Mouse (Mus musculus): Measurements from ENCODE around the gene Cd44. TPM values are rescaled to one million over a fixed set of nuclear protein-coding genes. Genes with fewer than 3 reads are reported as not detected.

The Cd44 gene
- polyA plus RNA-seq, 1 experiment from 2014 or later = 57.3 TPM

DNA sequence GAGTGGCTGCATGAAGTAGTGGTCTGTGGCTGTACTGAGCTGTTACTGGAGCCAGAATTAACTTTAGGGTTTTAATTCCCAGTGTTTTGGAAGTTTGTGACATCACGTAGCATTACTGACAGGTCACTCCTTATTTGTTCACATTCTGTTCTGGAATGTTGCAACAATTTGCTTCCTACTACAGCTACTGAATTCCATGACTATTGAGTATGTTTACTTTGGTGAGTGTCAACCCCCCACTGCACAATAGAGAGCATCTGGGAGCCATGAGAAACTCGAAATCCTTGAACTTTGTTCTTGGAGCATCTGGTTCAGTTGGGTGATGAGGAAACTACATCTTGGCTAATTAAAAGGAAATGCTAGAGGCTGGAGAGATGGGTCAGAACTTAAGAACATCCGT lies 22.2 kb upstream of the Cd44 start:
- ATAC-seq (ENCODE audit: low read depth) = no peak
- DNase-seq (ENCODE audit: low spot score) = no peak
- WGBS = 61% methylated on average over 3 of the region's 3 CpGs

DNA sequence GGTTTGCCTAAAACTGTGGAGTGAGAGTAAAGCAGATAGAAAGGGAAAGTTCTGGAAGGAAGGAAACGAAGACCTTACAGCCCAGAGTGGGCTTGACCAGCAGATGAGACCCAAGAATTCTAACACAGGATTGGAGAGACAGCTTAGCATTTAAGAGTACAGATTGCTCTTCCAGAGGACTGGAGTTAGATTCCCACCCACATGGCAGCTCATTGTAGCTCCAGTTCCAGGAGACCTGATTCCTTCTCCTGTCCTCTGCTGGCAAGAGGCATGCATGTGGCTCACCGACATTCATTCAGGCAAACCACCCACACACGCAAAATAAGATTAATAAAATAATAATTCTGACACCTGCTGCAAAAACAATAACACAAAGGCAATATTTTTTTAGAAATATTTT lies 20.6 kb upstream of the Cd44 start:
- H3K4me2 ChIP-seq (ENCODE audit: low read depth, low read length) = no peak overlapping the region
- no peak overlapping the region for H3K4me3 ChIP-seq (ENCODE audit: low read depth, low read length)
- H3K9ac ChIP-seq (ENCODE audit: low read depth, low read length) = no peak overlapping the region
- H3K27me3 ChIP-seq (replicated peaks; ENCODE audit: control insufficient read depth, insufficient read depth, low read length) = no peaks in the 10 kb centered on the region
- ATAC-seq (ENCODE audit: low read depth) = no peak
- no peaks in the 10 kb centered on the region; the same call in 1 of the 2 replicates for H3K4me1 ChIP-seq (ENCODE audit: control insufficient read depth, insufficient read depth, low read length)
- no peak for DNase-seq (ENCODE audit: low spot score)
- WGBS = 85% methylated on average over 3 of the region's 3 CpGs
- H3K27ac ChIP-seq (replicated peaks; ENCODE audit: low read depth, low read length) = no peak overlapping the region
- no peaks in the 10 kb centered on the region for H3K36me3 ChIP-seq (ENCODE audit: control insufficient read depth, insufficient read depth, low read length)
- H3K9me3 ChIP-seq (ENCODE audit: control insufficient read depth, low read length) = no peaks in the 10 kb centered on the region

More for the DNA sequence above, 22.2 kb upstream of the Cd44 start:
- Histone ChIP-seq H3K36me3 (ENCODE audit: control insufficient read depth, insufficient read depth, low read length) (no peaks in the 10 kb centered on the region), H3K27me3 (replicated peaks; ENCODE audit: control insufficient read depth, insufficient read depth, low read length) (no peaks in the 10 kb centered on the region), H3K9me3 (ENCODE audit: control insufficient read depth, low read length) (no peaks in the 10 kb centered on the region), H3K9ac (ENCODE audit: low read depth, low read length) (no peak overlapping the region), H3K27ac (replicated peaks; ENCODE audit: low read depth, low read length) (no peak overlapping the region), H3K4me2 (ENCODE audit: low read depth, low read length) (no peak overlapping the region), H3K4me1 (ENCODE audit: control insufficient read depth, insufficient read depth, low read length) (no peaks in the 10 kb centered on the region), H3K4me3 (ENCODE audit: low read depth, low read length) (no peak overlapping the region)

DNA sequence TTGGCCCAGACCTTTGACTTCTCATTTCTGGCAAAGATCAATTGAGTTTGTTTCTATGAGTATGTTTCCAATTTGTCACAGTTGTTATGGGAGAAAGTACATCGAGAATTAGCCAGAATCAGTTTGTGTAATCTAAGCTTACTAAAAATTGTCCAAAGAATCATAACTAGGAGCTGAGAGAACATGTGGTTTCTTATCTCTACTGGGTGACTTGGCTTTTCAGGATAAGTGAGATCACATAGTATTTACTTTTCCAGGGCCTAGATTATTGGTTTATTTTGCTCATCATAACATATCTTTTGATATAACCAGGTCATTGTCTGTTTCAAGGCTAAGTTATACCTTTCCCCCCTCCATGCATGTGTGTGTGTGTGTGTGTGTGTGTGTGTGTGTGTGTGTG lies 16.8 kb upstream of the Cd44 start:
- no peak overlapping the region for H3K9ac ChIP-seq (ENCODE audit: low read depth, low read length)
- H3K27me3 ChIP-seq (replicated peaks; ENCODE audit: control insufficient read depth, insufficient read depth, low read length) = no peaks in the 10 kb centered on the region
- H3K9me3 ChIP-seq (ENCODE audit: control insufficient read depth, low read length) = no peaks in the 10 kb centered on the region
- WGBS = 35% methylated on average over 1 of the region's 1 CpGs
- no peak overlapping the region for H3K27ac ChIP-seq (replicated peaks; ENCODE audit: low read depth, low read length)
- ATAC-seq (ENCODE audit: low read depth) (no peak), DNase-seq (ENCODE audit: low spot score) (no peak)
- H3K36me3 ChIP-seq (ENCODE audit: control insufficient read depth, insufficient read depth, low read length) = no peaks in the 10 kb centered on the region
- no peak overlapping the region for H3K4me3 ChIP-seq (ENCODE audit: low read depth, low read length)
- peaks cover 4% of the 10 kb centered on the region; the same call in 1 of the 2 replicates for H3K4me1 ChIP-seq (ENCODE audit: control insufficient read depth, insufficient read depth, low read length)
- no peak overlapping the region for H3K4me2 ChIP-seq (ENCODE audit: low read depth, low read length)

DNA sequence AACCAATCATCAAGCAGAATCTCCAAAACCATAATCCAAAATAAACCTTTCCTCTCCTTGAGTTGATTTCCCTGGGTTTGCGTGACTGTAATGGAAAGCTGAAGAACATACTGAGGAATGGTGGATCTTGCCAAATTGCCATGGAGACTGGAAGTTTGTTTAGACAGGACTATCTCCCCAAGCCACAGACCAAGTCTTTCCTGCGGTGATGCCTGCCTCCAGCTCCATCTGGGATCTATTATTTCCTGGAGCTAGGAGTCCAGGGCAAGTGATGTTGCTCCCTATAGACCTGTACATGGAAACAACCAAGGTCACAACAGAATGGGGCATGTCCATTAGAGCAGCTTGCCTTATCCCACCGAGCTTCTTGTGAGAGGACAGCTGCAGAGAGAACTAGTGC lies 15.1 kb upstream of the Cd44 start:
- Histone ChIP-seq H3K36me3 (ENCODE audit: control insufficient read depth, insufficient read depth, low read length) (no peaks in the 10 kb centered on the region), H3K4me3 (ENCODE audit: low read depth, low read length) (no peak overlapping the region), H3K27me3 (replicated peaks; ENCODE audit: control insufficient read depth, insufficient read depth, low read length) (no peaks in the 10 kb centered on the region), H3K27ac (replicated peaks; ENCODE audit: low read depth, low read length) (peak overlapping the region; percentile 73), H3K9me3 (ENCODE audit: control insufficient read depth, low read length) (no peaks in the 10 kb centered on the region), H3K4me2 (ENCODE audit: low read depth, low read length) (no peak overlapping the region), H3K9ac (ENCODE audit: low read depth, low read length) (no peak overlapping the region), H3K4me1 (ENCODE audit: control insufficient read depth, insufficient read depth, low read length) (peaks cover 4% of the 10 kb centered on the region; the same call in 1 of the 2 replicates)
- peak; percentile 93 for DNase-seq (ENCODE audit: low spot score)
- 26% methylated on average over 3 of the region's 3 CpGs for WGBS
- peak; percentile 86 for ATAC-seq (ENCODE audit: low read depth)

DNA sequence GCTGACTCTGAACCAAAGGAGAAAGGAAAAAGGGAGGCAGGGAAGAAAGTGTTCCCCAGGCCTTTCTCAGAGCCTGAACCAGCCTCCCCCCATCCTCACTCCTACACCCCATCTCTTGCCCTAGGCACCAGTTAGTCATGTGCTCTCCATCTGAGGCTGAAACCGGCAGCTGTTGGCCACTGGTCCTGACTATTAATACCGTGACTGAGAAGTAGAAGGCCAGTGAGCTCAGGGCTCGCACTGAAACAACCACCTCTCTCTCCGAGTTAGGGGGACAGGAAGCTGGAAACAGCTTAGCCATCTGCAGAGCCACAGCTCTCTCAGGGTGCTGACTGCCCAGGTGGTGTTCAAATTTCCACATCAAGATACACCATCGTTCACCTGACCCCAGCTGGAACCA lies 13.2 kb upstream of the Cd44 start:
- no peaks in the 10 kb centered on the region for H3K27me3 ChIP-seq (replicated peaks; ENCODE audit: control insufficient read depth, insufficient read depth, low read length)
- H3K4me3 ChIP-seq (ENCODE audit: low read depth, low read length) = no peak overlapping the region
- H3K4me2 ChIP-seq (ENCODE audit: low read depth, low read length) = no peak overlapping the region
- DNase-seq (ENCODE audit: low spot score) = no peak
- no peaks in the 10 kb centered on the region for H3K9me3 ChIP-seq (ENCODE audit: control insufficient read depth, low read length)
- peaks cover 4% of the 10 kb centered on the region; the same call in 1 of the 2 replicates for H3K4me1 ChIP-seq (ENCODE audit: control insufficient read depth, insufficient read depth, low read length)
- no peaks in the 10 kb centered on the region for H3K36me3 ChIP-seq (ENCODE audit: control insufficient read depth, insufficient read depth, low read length)
- WGBS = 60% methylated on average over 5 of the region's 5 CpGs
- ATAC-seq (ENCODE audit: low read depth) = no peak
- no peak overlapping the region for H3K9ac ChIP-seq (ENCODE audit: low read depth, low read length)
- no peak overlapping the region for H3K27ac ChIP-seq (replicated peaks; ENCODE audit: low read depth, low read length)

DNA sequence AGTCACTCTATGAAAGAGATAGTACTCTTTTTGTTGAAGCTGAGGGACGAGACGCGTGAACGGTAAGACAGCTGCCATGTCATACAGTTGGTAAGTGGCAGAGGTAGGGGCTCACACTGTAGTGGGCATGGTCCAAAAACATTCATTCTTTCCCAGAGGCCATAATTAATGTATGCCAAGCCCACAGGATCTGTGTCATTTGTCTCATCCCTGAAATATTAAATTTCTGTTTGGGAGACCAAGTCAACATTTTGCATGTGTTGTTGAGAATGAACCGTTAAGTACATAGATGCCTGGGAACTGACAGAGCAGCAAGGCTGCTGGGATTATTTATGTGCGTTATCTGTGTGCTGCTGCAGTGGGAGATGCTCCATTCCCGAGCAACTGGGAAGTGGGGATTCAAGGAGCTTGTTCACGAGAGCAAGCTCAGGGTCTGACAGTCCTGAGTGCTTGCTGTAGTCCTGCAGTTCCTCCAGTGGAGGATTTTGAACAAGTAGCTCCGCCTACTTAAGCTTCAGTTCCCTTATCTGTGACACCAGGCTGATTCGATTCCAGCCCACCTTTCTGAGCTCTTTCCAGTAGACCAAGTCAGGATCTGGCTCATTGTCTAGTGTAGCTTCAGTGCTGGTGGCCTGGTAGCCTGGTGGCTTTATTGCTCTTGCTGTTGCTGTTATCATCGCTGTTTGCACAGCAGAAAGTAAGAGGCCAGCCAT lies 12.5 kb upstream of the Cd44 start:
- Histone ChIP-seq H3K27ac (replicated peaks; ENCODE audit: low read depth, low read length) (no peak overlapping the region), H3K4me2 (ENCODE audit: low read depth, low read length) (no peak overlapping the region), H3K9ac (ENCODE audit: low read depth, low read length) (no peak overlapping the region), H3K4me3 (ENCODE audit: low read depth, low read length) (no peak overlapping the region), H3K36me3 (ENCODE audit: control insufficient read depth, insufficient read depth, low read length) (no peaks in the 10 kb centered on the region), H3K27me3 (replicated peaks; ENCODE audit: control insufficient read depth, insufficient read depth, low read length) (no peaks in the 10 kb centered on the region), H3K4me1 (ENCODE audit: control insufficient read depth, insufficient read depth, low read length) (peaks cover 4% of the 10 kb centered on the region; the same call in 1 of the 2 replicates), H3K9me3 (ENCODE audit: control insufficient read depth, low read length) (no peaks in the 10 kb centered on the region)
- WGBS = 88% methylated on average over 11 of the region's 11 CpGs
- no peak for ATAC-seq (ENCODE audit: low read depth)
- DNase-seq (ENCODE audit: low spot score) = no peak

DNA sequence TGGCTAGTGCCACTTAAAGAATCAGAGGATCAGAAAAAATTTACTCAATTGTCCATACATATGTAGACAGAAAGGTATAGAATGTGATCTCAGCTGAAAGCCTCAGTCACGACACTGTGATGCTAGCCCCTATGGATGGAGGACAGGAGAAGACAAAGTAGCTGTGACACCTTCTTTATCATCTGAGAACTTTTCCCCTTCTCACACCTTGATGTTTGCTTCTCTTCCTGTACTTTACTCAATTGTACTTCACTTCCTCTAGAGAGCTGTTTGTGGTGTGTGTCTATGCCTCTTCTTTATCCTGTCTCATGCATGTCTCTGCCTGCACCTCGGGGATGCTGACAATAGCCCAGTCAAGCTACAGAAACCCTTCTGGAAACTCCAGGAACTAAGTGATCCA lies 11.5 kb upstream of the Cd44 start:
- no peaks in the 10 kb centered on the region for H3K27me3 ChIP-seq (replicated peaks; ENCODE audit: control insufficient read depth, insufficient read depth, low read length)
- H3K4me3 ChIP-seq (ENCODE audit: low read depth, low read length) = no peak overlapping the region
- H3K27ac ChIP-seq (replicated peaks; ENCODE audit: low read depth, low read length) = no peak overlapping the region
- H3K9ac ChIP-seq (ENCODE audit: low read depth, low read length) = no peak overlapping the region
- WGBS = 67% methylated on average over 2 of the region's 2 CpGs
- no peak overlapping the region for H3K4me2 ChIP-seq (ENCODE audit: low read depth, low read length)
- H3K9me3 ChIP-seq (ENCODE audit: control insufficient read depth, low read length) = no peaks in the 10 kb centered on the region
- DNase-seq (ENCODE audit: low spot score) = no peak
- no peaks in the 10 kb centered on the region for H3K36me3 ChIP-seq (ENCODE audit: control insufficient read depth, insufficient read depth, low read length)
- H3K4me1 ChIP-seq (ENCODE audit: control insufficient read depth, insufficient read depth, low read length) = peaks cover 4% of the 10 kb centered on the region; the same call in 1 of the 2 replicates
- no peak for ATAC-seq (ENCODE audit: low read depth)

DNA sequence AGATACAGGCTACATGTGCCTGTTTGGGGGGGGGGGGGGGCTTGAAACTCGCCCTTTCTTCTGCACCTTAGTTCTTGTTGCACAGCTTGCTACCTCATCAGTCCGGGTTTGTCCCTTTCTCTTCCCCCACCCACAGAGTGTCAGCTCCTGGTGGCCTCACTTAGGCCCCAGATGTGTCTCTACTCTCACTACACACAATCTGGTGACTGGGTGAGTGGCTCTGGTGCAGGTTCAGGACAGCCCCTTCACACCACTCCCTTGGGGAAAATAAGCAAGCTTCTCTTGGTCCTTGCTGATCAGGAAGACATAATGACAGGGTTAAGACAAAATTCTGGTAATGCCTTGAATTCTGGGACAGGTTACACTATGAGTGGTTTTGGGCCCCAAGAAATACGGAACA lies 11.0 kb upstream of the Cd44 start:
- ATAC-seq (ENCODE audit: low read depth) (no peak), DNase-seq (ENCODE audit: low spot score) (no peak)
- Histone ChIP-seq H3K36me3 (ENCODE audit: control insufficient read depth, insufficient read depth, low read length) (no peaks in the 10 kb centered on the region), H3K4me3 (ENCODE audit: low read depth, low read length) (no peak overlapping the region), H3K9me3 (ENCODE audit: control insufficient read depth, low read length) (no peaks in the 10 kb centered on the region), H3K27ac (replicated peaks; ENCODE audit: low read depth, low read length) (no peak overlapping the region), H3K9ac (ENCODE audit: low read depth, low read length) (no peak overlapping the region), H3K4me2 (ENCODE audit: low read depth, low read length) (no peak overlapping the region), H3K4me1 (ENCODE audit: control insufficient read depth, insufficient read depth, low read length) (peaks cover 4% of the 10 kb centered on the region; the same call in 1 of the 2 replicates), H3K27me3 (replicated peaks; ENCODE audit: control insufficient read depth, insufficient read depth, low read length) (no peaks in the 10 kb centered on the region)
- 68% methylated on average over 3 of the region's 3 CpGs for WGBS

DNA sequence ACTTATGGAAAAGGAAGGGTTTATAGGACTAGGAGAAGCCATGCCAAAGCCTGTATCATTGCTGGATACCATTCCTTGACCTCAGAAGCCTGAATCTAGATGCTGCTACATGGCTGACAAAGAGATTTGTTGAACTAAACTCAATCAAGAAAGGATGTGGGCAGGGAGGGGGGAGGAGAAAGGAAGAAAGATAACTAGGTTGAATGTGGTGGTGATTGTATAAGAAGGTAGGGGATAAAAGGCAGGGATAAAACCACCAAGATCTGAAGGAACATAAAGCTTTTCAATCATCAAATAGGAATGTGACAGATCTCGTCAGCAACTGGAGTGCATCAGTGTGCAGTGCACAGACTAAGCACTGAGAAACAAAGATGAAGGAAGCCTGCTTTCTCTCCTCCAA lies 7.9 kb upstream of the Cd44 start:
- ATAC-seq (ENCODE audit: low read depth) (no peak), DNase-seq (ENCODE audit: low spot score) (no peak)
- Histone ChIP-seq H3K27me3 (replicated peaks; ENCODE audit: control insufficient read depth, insufficient read depth, low read length) (no peaks in the 10 kb centered on the region), H3K4me1 (ENCODE audit: control insufficient read depth, insufficient read depth, low read length) (no peaks in the 10 kb centered on the region; the same call in 1 of the 2 replicates), H3K9me3 (ENCODE audit: control insufficient read depth, low read length) (no peaks in the 10 kb centered on the region), H3K9ac (ENCODE audit: low read depth, low read length) (no peak overlapping the region), H3K4me2 (ENCODE audit: low read depth, low read length) (no peak overlapping the region), H3K4me3 (ENCODE audit: low read depth, low read length) (no peak overlapping the region), H3K27ac (replicated peaks; ENCODE audit: low read depth, low read length) (no peak overlapping the region), H3K36me3 (ENCODE audit: control insufficient read depth, insufficient read depth, low read length) (no peaks in the 10 kb centered on the region)
- 75% methylated on average over 1 of the region's 1 CpGs for WGBS
